Mouse (Mus musculus): Measurements from ENCODE around the gene Arhgap32. TPM values are rescaled to one million over a fixed set of nuclear protein-coding genes. Genes with fewer than 3 reads are reported as not detected.
"Not testable (repeated sequence)": the region's sequence is repeated elsewhere in the genome, so short reads cannot be mapped to it uniquely, and the experiment has no call there.

The Arhgap32 gene
- polyA plus RNA-seq, 1 experiment from 2014 or later, result 12.0 TPM

DNA sequence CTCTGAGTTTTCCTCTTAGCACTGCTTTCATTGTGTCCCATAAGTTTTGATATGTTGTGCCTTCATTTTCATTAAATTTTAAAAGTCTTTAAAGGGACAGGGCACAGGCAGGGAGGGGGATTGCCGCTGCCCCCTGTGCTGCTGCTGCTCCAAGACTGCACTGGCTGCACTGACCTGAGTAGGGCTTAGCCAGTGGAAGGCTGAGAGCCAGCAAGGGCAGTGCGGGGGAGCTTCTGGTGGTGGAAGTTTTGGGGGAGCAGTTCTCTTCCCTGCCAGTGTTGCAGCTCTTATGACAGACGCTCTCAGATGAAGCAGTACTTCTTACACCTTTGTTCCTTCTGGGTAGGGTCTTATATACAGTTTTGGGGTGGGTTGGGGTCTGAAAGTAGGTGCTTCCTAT lies 33.3 kb downstream of the Arhgap32 start:
- no peak for ATAC-seq
- Histone ChIP-seq H3K27me3 (replicated peaks; ENCODE audit: control insufficient read depth, insufficient read depth, low read length) (no peaks in the 10 kb centered on the region), H3K36me3 (ENCODE audit: control insufficient read depth, insufficient read depth) (no peaks in the 10 kb centered on the region), H3K9ac (replicated peaks; ENCODE audit: low read depth, low read length) (no peak overlapping the region), H3K4me3 (replicated peaks; ENCODE audit: low read length) (no peak overlapping the region), H3K27ac (ENCODE audit: low read length) (no peak overlapping the region), H3K9me3 (ENCODE audit: control insufficient read depth, low read length) (no peaks in the 10 kb centered on the region), H3K4me2 (ENCODE audit: low read length) (no peak overlapping the region), H3K4me1 (replicated peaks; ENCODE audit: control insufficient read depth, insufficient read depth, low read length) (peaks cover 10% of the 10 kb centered on the region; the same call in 1 of the 2 replicates)
- WGBS, result 70% methylated on average over 3 of the region's 3 CpGs

GRCm38 (mm10) chr9:32149836-32150642 lies 34.1 kb downstream of the Arhgap32 start:
- no peak overlapping the region for H3K27ac ChIP-seq (ENCODE audit: low read length)
- H3K4me2 ChIP-seq (ENCODE audit: low read length), result no peak overlapping the region
- no peak overlapping the region for H3K9ac ChIP-seq (replicated peaks; ENCODE audit: low read depth, low read length)
- WGBS, result 81% methylated on average over 11 of the region's 11 CpGs
- H3K27me3 ChIP-seq (replicated peaks; ENCODE audit: control insufficient read depth, insufficient read depth, low read length), result no peaks in the 10 kb centered on the region
- H3K4me3 ChIP-seq (replicated peaks; ENCODE audit: low read length), result no peak overlapping the region
- no peaks in the 10 kb centered on the region for H3K36me3 ChIP-seq (ENCODE audit: control insufficient read depth, insufficient read depth)
- H3K4me1 ChIP-seq (replicated peaks; ENCODE audit: control insufficient read depth, insufficient read depth, low read length), result peaks cover 10% of the 10 kb centered on the region; the same call in 1 of the 2 replicates
- ATAC-seq, result no peak
- H3K9me3 ChIP-seq (ENCODE audit: control insufficient read depth, low read length), result no peaks in the 10 kb centered on the region

- H3K4me2 ChIP-seq (ENCODE audit: low read length), result no peak overlapping the region
- H3K27me3 ChIP-seq (replicated peaks; ENCODE audit: control insufficient read depth, insufficient read depth, low read length), result no peaks in the 10 kb centered on the region
- WGBS, result 93% methylated on average over 3 of the region's 3 CpGs
- no peak overlapping the region for H3K4me3 ChIP-seq (replicated peaks; ENCODE audit: low read length)
- no peaks in the 10 kb centered on the region for H3K4me1 ChIP-seq (replicated peaks; ENCODE audit: control insufficient read depth, insufficient read depth, low read length)
- H3K9me3 ChIP-seq (ENCODE audit: control insufficient read depth, low read length), result no peaks in the 10 kb centered on the region
- no peaks in the 10 kb centered on the region for H3K36me3 ChIP-seq (ENCODE audit: control insufficient read depth, insufficient read depth)
- ATAC-seq, result no peak
- no peak overlapping the region for H3K27ac ChIP-seq (ENCODE audit: low read length)
- H3K9ac ChIP-seq (replicated peaks; ENCODE audit: low read depth, low read length), result no peak overlapping the region
Observed at GRCm38 (mm10) chr9:32154727-32155371, 38.9 kb downstream of the Arhgap32 start.

DNA sequence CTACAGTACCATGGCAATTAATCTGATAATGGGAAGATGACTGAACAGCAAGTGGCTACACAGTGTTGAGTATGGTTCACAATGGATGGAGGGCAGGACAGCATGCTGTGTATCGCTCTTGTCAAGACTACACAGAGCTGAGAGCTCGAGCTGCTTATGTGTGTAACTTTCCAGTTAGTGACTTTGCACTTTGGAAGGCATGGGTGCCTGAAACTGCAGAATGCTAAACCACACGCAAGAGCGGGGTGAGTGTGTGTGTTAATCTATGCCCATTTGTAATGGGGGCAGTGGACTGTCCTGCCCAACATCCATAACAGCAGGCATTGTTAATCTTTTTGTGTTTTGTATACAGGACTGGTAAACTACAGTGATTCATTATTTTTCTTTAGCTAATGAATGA lies 40.8 kb downstream of the Arhgap32 start:
- no peaks in the 10 kb centered on the region for H3K27me3 ChIP-seq (replicated peaks; ENCODE audit: control insufficient read depth, insufficient read depth, low read length)
- H3K9me3 ChIP-seq (ENCODE audit: control insufficient read depth, low read length), result no peaks in the 10 kb centered on the region
- H3K36me3 ChIP-seq (ENCODE audit: control insufficient read depth, insufficient read depth), result no peaks in the 10 kb centered on the region
- H3K4me3 ChIP-seq (replicated peaks; ENCODE audit: low read length), result no peak overlapping the region
- no peak overlapping the region for H3K27ac ChIP-seq (ENCODE audit: low read length)
- no peak overlapping the region for H3K4me2 ChIP-seq (ENCODE audit: low read length)
- WGBS, result 71% methylated on average over 4 of the region's 4 CpGs
- no peaks in the 10 kb centered on the region for H3K4me1 ChIP-seq (replicated peaks; ENCODE audit: control insufficient read depth, insufficient read depth, low read length)
- no peak overlapping the region for H3K9ac ChIP-seq (replicated peaks; ENCODE audit: low read depth, low read length)
- no peak for ATAC-seq

- Histone ChIP-seq H3K36me3 (ENCODE audit: control insufficient read depth, insufficient read depth) (no peaks in the 10 kb centered on the region), H3K4me2 (ENCODE audit: low read length) (no peak overlapping the region), H3K4me3 (replicated peaks; ENCODE audit: low read length) (no peak overlapping the region), H3K9me3 (ENCODE audit: control insufficient read depth, low read length) (no peaks in the 10 kb centered on the region), H3K27ac (ENCODE audit: low read length) (no peak overlapping the region), H3K9ac (replicated peaks; ENCODE audit: low read depth, low read length) (no peak overlapping the region), H3K4me1 (replicated peaks; ENCODE audit: control insufficient read depth, insufficient read depth, low read length) (no peaks in the 10 kb centered on the region), H3K27me3 (replicated peaks; ENCODE audit: control insufficient read depth, insufficient read depth, low read length) (no peaks in the 10 kb centered on the region)
- no peak for ATAC-seq
- WGBS, result 70% methylated on average over 3 of the region's 3 CpGs
Observed at GRCm38 (mm10) chr9:32157201-32157600, 41.3 kb downstream of the Arhgap32 start.

DNA sequence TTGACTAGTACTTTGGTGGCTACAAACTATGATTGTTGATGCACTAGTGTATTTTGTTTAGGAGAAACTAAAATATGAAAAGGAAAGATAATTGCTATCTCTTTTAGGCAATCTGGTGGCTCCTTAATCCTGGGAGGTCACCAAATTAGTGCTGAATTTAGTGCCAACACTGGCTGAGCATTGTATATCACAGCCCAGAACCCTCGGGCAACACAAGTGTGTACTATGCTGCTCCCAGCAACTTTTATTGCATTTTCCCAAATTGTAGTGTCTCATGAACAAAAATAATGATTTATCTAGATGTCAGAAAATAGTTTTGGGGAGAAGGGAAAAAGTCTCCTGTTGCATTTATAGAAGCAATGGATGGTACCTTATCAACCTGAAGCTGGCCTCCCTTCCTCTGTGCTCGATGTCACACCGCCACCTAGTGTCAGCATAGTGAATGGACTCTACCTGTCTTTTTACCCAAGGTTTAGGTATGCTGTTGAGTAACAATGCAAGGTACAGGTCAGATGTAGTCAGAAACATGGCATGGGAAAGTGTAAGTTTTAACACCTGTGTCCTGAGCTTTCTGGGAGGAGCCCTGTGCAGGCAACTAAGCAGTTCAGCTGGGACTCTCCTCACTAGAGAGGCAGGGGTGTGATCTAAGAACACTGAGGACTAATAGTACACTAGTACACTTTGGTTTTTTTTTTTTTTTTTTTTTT lies 43.1 kb downstream of the Arhgap32 start:
- no peak overlapping the region for H3K27ac ChIP-seq (ENCODE audit: low read length)
- no peaks in the 10 kb centered on the region for H3K27me3 ChIP-seq (replicated peaks; ENCODE audit: control insufficient read depth, insufficient read depth, low read length)
- H3K9ac ChIP-seq (replicated peaks; ENCODE audit: low read depth, low read length), result no peak overlapping the region
- H3K4me1 ChIP-seq (replicated peaks; ENCODE audit: control insufficient read depth, insufficient read depth, low read length), result no peaks in the 10 kb centered on the region
- ATAC-seq, result peak; percentile 76
- 16% methylated on average over 3 of the region's 3 CpGs for WGBS
- no peaks in the 10 kb centered on the region for H3K36me3 ChIP-seq (ENCODE audit: control insufficient read depth, insufficient read depth)
- no peak overlapping the region for H3K4me2 ChIP-seq (ENCODE audit: low read length)
- H3K4me3 ChIP-seq (replicated peaks; ENCODE audit: low read length), result no peak overlapping the region
- no peaks in the 10 kb centered on the region for H3K9me3 ChIP-seq (ENCODE audit: control insufficient read depth, low read length)

DNA sequence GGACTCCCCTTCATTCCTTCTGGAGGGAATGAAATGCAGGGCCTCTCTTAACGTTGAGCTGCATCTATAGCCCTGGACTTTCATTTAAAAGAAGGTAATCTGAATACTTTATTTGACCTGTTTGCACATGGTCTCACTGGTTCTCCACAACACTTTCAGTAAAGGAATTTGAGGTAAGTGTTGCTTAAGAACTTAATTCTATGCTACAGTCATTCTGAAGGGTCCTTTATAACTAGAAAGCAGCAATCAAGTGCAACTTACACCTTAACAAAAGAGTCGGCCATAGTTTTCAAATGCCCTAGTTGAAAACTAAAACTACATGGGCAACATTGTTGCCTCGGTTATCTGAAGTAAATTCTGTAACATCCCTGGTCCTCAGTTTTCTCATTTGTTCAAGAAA lies 43.8 kb downstream of the Arhgap32 start:
- H3K9me3 ChIP-seq (ENCODE audit: control insufficient read depth, low read length), result no peaks in the 10 kb centered on the region
- H3K36me3 ChIP-seq (ENCODE audit: control insufficient read depth, insufficient read depth), result no peaks in the 10 kb centered on the region
- H3K9ac ChIP-seq (replicated peaks; ENCODE audit: low read depth, low read length), result no peak overlapping the region
- no peak overlapping the region for H3K4me3 ChIP-seq (replicated peaks; ENCODE audit: low read length)
- no peak overlapping the region for H3K27ac ChIP-seq (ENCODE audit: low read length)
- H3K4me2 ChIP-seq (ENCODE audit: low read length), result no peak overlapping the region
- no peaks in the 10 kb centered on the region for H3K4me1 ChIP-seq (replicated peaks; ENCODE audit: control insufficient read depth, insufficient read depth, low read length)
- 67% methylated on average over 3 of the region's 3 CpGs for WGBS
- H3K27me3 ChIP-seq (replicated peaks; ENCODE audit: control insufficient read depth, insufficient read depth, low read length), result no peaks in the 10 kb centered on the region
- ATAC-seq, result no peak

- H3K9me3 ChIP-seq (ENCODE audit: control insufficient read depth, low read length), result no peaks in the 10 kb centered on the region
Observed at GRCm38 (mm10) chr9:32162792-32163191, 46.9 kb downstream of the Arhgap32 start.

GRCm38 (mm10) chr9:32163820-32164219 lies 47.9 kb downstream of the Arhgap32 start:
- H3K27me3 ChIP-seq (replicated peaks; ENCODE audit: control insufficient read depth, insufficient read depth, low read length); H3K4me1 ChIP-seq (replicated peaks; ENCODE audit: control insufficient read depth, insufficient read depth, low read length); H3K9ac ChIP-seq (replicated peaks; ENCODE audit: low read depth, low read length); H3K4me2 ChIP-seq (ENCODE audit: low read length); H3K4me3 ChIP-seq (replicated peaks; ENCODE audit: low read length); ATAC-seq; H3K27ac ChIP-seq (ENCODE audit: low read length); H3K9me3 ChIP-seq (ENCODE audit: control insufficient read depth, low read length); H3K36me3 ChIP-seq (ENCODE audit: control insufficient read depth, insufficient read depth): not testable (repeated sequence)
- 51% methylated on average over 6 of the region's 6 CpGs for WGBS

More at GRCm38 (mm10) chr9:32162792-32163191, 46.9 kb downstream of the Arhgap32 start:
- no peak for ATAC-seq
- Histone ChIP-seq H3K4me1 (replicated peaks; ENCODE audit: control insufficient read depth, insufficient read depth, low read length) (no peaks in the 10 kb centered on the region), H3K27ac (ENCODE audit: low read length) (no peak overlapping the region), H3K9ac (replicated peaks; ENCODE audit: low read depth, low read length) (no peak overlapping the region), H3K36me3 (ENCODE audit: control insufficient read depth, insufficient read depth) (no peaks in the 10 kb centered on the region), H3K4me3 (replicated peaks; ENCODE audit: low read length) (no peak overlapping the region), H3K27me3 (replicated peaks; ENCODE audit: control insufficient read depth, insufficient read depth, low read length) (no peaks in the 10 kb centered on the region), H3K4me2 (ENCODE audit: low read length) (no peak overlapping the region)
- 86% methylated on average over 2 of the region's 2 CpGs for WGBS
